Mouse (Mus musculus) colon, adult 2 months (tissue): ENCODE results near the gene Tldc2. TPM values are rescaled to one million over a fixed set of nuclear protein-coding genes. Genes with fewer than 3 reads are reported as not detected.

Experiments used
- polyA plus RNA-seq: library from polyadenylated mRNA; depleted of rRNA; stranded (reverse); fragments of >200 nt; gene quantifications from 2 replicates; pipeline ENCODE4 v1.2.3, GENCODE M21; 2012; rRNA removed

Gene Tldc2
- 7.1 and 7.9 TPM in 2 replicates for polyA plus RNA-seq

DNA sequence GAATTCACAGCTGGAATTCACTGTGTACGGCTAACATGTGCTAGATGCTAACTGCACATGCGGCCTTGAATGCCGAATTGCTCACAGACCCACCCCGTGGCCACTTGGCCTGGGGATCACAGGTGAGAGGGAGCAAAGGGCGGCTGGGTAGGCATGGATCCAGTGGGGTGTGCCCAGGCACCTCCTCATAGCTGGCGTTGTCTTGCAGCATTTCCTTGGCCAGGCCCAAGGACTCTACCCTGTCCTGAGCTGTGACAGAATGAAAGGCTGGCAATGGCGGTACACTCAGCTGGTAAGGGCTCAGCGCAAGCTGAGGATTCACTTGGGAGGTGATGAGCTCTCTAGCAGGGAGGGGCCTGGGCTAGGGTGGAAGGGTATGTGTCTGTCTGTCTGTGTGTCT lies at the start of gene Tldc2:
Tldc2 (plus strand) TSS at position 260 of the 400 bp plus-strand sequence.

DNA sequence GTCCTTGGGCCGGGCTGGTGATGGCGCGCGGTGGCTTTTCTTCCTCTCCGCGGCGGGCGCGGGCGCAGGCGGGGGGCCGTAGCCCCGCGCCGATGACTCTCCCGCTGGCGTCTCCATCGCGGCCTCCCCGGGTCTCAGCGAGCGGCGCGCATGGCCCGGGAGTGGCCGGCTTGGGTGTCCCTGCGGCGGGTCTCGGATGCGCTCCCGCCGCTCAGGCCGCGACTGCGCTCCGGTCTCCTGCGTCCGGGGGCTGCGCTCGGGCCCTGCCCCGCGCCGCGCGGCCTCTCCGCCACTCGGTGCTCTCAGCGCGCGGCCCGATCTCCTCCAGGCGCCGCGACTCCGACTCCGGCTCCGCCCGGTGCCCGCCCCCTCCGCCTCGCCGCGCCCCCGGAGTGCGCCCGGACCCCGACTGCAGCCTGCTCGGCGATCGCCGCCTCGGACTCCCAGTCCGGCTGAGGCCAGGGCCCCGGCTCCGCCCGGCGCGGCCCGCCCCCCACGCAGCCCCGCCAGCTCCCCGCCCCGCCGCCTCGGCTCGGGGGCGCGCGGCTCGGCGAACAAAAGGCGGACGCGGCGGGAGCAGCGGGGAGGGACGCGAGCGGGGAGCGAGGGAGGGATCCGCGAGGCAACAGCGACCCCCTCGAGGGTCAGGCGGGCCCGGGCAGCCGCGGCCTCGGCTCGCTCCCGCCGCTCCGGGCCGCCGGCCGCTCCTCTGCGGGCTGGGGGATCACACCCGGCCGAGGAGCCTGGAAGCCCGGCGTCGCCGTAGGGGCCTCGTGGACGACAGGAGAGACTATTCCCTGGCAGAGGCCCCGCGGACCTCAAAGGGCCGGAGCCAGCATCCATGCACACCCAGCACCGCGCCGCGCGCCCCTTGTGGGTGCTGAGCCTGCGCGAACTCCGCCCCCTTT lies 7.8 kb upstream of the Tldc2 start, which contains the start of gene Soga1:
Soga1 (minus strand) TSS at position 462 of the 908 bp plus-strand sequence.

DNA sequence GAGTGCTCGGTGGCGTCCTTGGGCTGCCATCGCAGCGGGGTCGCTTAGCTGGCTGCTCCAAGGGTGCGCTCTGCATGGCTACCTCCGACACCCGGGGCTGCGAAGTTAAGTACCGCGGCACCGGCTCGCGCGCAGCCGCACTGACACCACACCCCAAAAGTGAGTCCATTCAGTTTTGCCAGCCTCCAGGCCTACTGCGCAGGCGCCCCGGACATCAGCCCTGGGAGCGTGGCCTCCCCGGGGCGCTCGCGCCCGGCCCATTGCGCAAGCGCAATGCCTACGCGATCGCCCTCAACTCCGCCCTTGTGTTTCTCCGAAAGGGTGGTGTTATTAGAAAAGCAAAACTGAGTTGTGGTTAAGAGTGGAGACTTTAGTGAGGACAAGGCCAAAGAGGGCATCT lies 48.2 kb downstream of the Tldc2 start, which contains the start of gene Samhd1:
Samhd1 (minus strand) TSS at position 252 of the 400 bp plus-strand sequence.

Other genes with a start within 250 kb of the Tldc2 start
- gene Tgif2, start 247.0 kb upstream of the Tldc2 start, polyA plus RNA-seq, result 4.3 and 4.6 TPM in 2 replicates
- gene 4930518I15Rik, start 229.1 kb upstream of the Tldc2 start, polyA plus RNA-seq, result 0.35 and 0.59 TPM in 2 replicates
- gene Rab5if, start 223.9 kb upstream of the Tldc2 start, polyA plus RNA-seq, result 120 and 139 TPM in 2 replicates
- 0.35 and 0.51 TPM in 2 replicates for gene Sla2, start 199.9 kb upstream of the Tldc2 start, polyA plus RNA-seq
- 42.4 and 44.8 TPM in 2 replicates for gene Ndrg3, start 95.0 kb upstream of the Tldc2 start, polyA plus RNA-seq
- gene Dsn1, start 79.9 kb upstream of the Tldc2 start, polyA plus RNA-seq, result 1.2 and 1.6 TPM in 2 replicates
- 7.4 and 9.7 TPM in 2 replicates for gene Soga1, start 7.8 kb upstream of the Tldc2 start, polyA plus RNA-seq
- gene Samhd1, start 48.2 kb downstream of the Tldc2 start, polyA plus RNA-seq, result 32.8 and 33.3 TPM in 2 replicates
- 6.4 and 7.1 TPM in 2 replicates for gene Rbl1, start 117.5 kb downstream of the Tldc2 start, polyA plus RNA-seq
- gene Rpn2, start 192.0 kb downstream of the Tldc2 start, polyA plus RNA-seq, result 230 and 238 TPM in 2 replicates
- gene Mroh8, start 192.5 kb downstream of the Tldc2 start, polyA plus RNA-seq, result 0.12 and 0.16 TPM in 2 replicates